Comparison of ENCODE assay signal across 10 mouse cellular contexts in the genomic region with DNA sequence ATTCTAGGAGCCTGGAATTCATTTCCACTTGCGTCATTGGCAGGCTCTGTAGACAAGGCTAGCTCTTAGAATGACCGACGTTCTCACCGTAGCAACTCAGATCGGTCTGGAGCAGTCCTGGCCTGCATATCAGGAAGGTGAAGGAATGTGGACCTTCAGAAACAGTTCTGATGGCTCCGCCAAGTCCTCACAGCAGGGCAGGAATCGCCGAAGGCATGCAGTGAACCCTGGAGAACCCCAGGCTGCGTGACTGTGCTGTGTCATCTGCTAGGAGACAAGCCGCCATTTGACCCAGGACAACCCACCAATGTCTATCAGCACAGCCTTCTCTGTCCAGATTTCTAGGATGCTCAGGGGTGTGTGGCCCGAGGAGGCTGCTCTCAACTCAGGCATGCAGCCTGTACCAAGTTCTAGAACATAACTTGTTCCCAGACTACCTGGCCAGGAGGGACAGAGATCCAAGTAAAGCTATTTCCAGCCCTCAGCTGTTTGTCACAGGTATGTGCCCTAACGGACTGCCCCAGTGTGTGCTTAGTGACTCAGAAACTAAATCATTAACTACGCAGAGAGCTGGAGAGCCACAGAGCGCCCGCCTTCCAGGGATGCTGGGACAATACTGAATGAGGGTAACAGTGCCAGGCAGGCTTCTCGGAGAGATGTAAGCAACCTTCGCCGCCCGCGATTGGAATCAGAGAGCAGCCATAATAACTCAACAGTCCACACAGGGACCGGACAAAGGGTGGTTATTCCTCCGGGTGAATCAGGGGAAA. TPM values are rescaled to one million over a fixed set of nuclear protein-coding genes. Genes with fewer than 3 reads are reported as not detected.
DNase-seq lines count a peak whose midpoint lies in the region; ATAC-seq and TF ChIP-seq lines count a peak whose summit lies in the region.
"Had no signal": no experiment of that assay in that cellular context is flagged by ENCODE, and none has a peak within 500 bp of the region (broad histone marks: within the 10 kb centered on the region; RNA-seq: fewer than 3 reads in every experiment).

No protein-coding gene starts in this region.

- H3K4me1 ChIP-seq in liver, embryonic 12.5 days: peaks cover 3% of the 10 kb centered on the region
- H3K4me1 ChIP-seq in midbrain, postnatal 0 days (ENCODE audit: insufficient read depth, low read length): no peaks in the 10 kb centered on the region

- DNase-seq in R1 (ENCODE audit: low read depth, low spot score): peak; percentile 57
- peak; percentile 79 for DNase-seq in kidney, adult 18-20 months
- DNase-seq in lung, postnatal 4 days: peak; percentile 51 to 78
- no peak for DNase-seq in ovary, adult 18-20 months (ENCODE audit: low spot score)
- no peak for DNase-seq in layer of hippocampus, adult 8-10 months (ENCODE audit: low spot score in 2 of 2)
- no peak for DNase-seq in midbrain, postnatal 0 days (ENCODE audit: low spot score)
- DNase-seq: adrenal gland, postnatal 10 days; cerebellum, postnatal 25 days; heart, postnatal 4 days had no signal

- H3K9ac ChIP-seq in liver, embryonic 12.5 days: no peak overlapping the region
- no peak overlapping the region for H3K9ac ChIP-seq in midbrain, postnatal 0 days (replicated peaks; ENCODE audit: low read length, poor library complexity, severe bottlenecking)

- no peaks in the 10 kb centered on the region for H3K27me3 ChIP-seq in liver, embryonic 12.5 days (replicated peaks)
- no peaks in the 10 kb centered on the region for H3K27me3 ChIP-seq in midbrain, postnatal 0 days (ENCODE audit: insufficient read depth, low read length)

- no peaks in the 10 kb centered on the region for H3K9me3 ChIP-seq in liver, embryonic 12.5 days (replicated peaks)
- no peaks in the 10 kb centered on the region for H3K9me3 ChIP-seq in midbrain, postnatal 0 days (ENCODE audit: low read length)

- ATAC-seq in liver, embryonic 12.5 days: peak; percentile 69
- ATAC-seq in midbrain, postnatal 0 days (ENCODE audit: low FRiP score): no peak

- no peak for TF ChIP-seq CTCF in midbrain, postnatal 0 days (IDR thresholded peaks at IDR 0.05)

- peaks cover 1% of the 10 kb centered on the region; the same call in 1 of the 2 replicates for H3K36me3 ChIP-seq in liver, embryonic 12.5 days
- H3K36me3 ChIP-seq in midbrain, postnatal 0 days (ENCODE audit: insufficient read depth, low read length): peaks cover 6% of the 10 kb centered on the region; the same call in 1 of the 2 replicates

- WGBS in liver, embryonic 12.5 days (ENCODE audit: insufficient replicate concordance): 71% methylated on average over 22 of the region's 22 CpGs
- WGBS in midbrain, postnatal 0 days: 78% methylated on average over 22 of the region's 22 CpGs

- H3K27ac ChIP-seq in liver, embryonic 12.5 days: peak overlapping the region; percentile 68
- no peak overlapping the region for H3K27ac ChIP-seq in midbrain, postnatal 0 days (ENCODE audit: low read depth, low read length)

- H3K4me2 ChIP-seq in liver, embryonic 12.5 days: peak overlapping the region; percentile 10; the same call in 1 of the 2 replicates
- H3K4me2 ChIP-seq in midbrain, postnatal 0 days (ENCODE audit: low read depth, low read length, poor library complexity, severe bottlenecking): no peak overlapping the region

- no peak overlapping the region for H3K4me3 ChIP-seq in liver, embryonic 12.5 days
- no peak overlapping the region for H3K4me3 ChIP-seq in midbrain, postnatal 0 days (ENCODE audit: low read depth, low read length)

RNA-seq across cellular contexts. Expression of gene Pard6b, which starts 23.8 kb away (rescaled TPM):
- polyA plus RNA-seq in liver, embryonic 12.5 days (2016; fragmentation: Nextera tagmentation; extraction: Ambion mirVana): 4.5 and 4.9 TPM in 2 replicates
- total RNA-seq in layer of hippocampus, adult 8-10 months (2022): 1 to 10 TPM; 3.4 to 4.5 (median 4.1) TPM
- 6.6 and 6.8 TPM in 2 replicates for total RNA-seq in midbrain, postnatal 0 days (2014; rRNA removed)
- polyA plus RNA-seq in midbrain, postnatal 0 days (2015; fragmentation: Nextera tagmentation; extraction: Ambion mirVana): 3.9 and 5.1 TPM in 2 replicates

Comparison
In these comparisons a context has a peak if more than half of its experiments do, and no peak if none do; other contexts are left out.
1. DNase-seq: peak in R1 (single experiment), kidney, adult 18-20 months (single experiment) and lung, postnatal 4 days (2 of 2); none in ovary, adult 18-20 months (single experiment), layer of hippocampus, adult 8-10 months (0 of 2) and midbrain, postnatal 0 days (single experiment).